Mouse (Mus musculus) frontal cortex, adult 2 months (tissue): Measurements from ENCODE around the gene Meis2. TPM values are rescaled to one million over a fixed set of nuclear protein-coding genes. Genes with fewer than 3 reads are reported as not detected.

ENCODE experiments used
- DNase-seq, 2 experiments: peaks; one replicate each; pipeline ENCODE4 v3.0.0; 2022; ENCODE audit warnings: low spot score in 1 of 2; ENCODE audit errors: extremely low spot score in 1 of 2
- polyA plus RNA-seq: library from polyadenylated mRNA; depleted of rRNA; stranded (reverse); fragments of >200 nt; gene quantifications from 2 replicates; pipeline ENCODE4 v1.2.3, GENCODE M21; 2012

The Meis2 gene
- polyA plus RNA-seq, 1 experiment = 372 TPM

- DNase-seq = no peak
These were observed 12.8 kb downstream of the Meis2 start for GRCm38 (mm10) chr2:116052688-116053421.

GRCm38 (mm10) chr2:116051906-116052614 is 13.6 kb downstream of the Meis2 start:
- DNase-seq = no peak

GRCm38 (mm10) chr2:116049710-116050109 is 15.9 kb downstream of the Meis2 start:
- no peak for DNase-seq

GRCm38 (mm10) chr2:116047365-116047764 is 18.3 kb downstream of the Meis2 start:
- no peak for DNase-seq

GRCm38 (mm10) chr2:116045048-116045447 is 20.6 kb downstream of the Meis2 start:
- no peak for DNase-seq

- no peak for DNase-seq
These were observed 22.5 kb downstream of the Meis2 start for GRCm38 (mm10) chr2:116042934-116043698.

GRCm38 (mm10) chr2:116042447-116042846 is 23.2 kb downstream of the Meis2 start:
- DNase-seq = no peak

- no peak for DNase-seq
These were observed 23.9 kb downstream of the Meis2 start for GRCm38 (mm10) chr2:116041683-116042262.

GRCm38 (mm10) chr2:116035345-116035744 is 30.3 kb downstream of the Meis2 start:
- no peak for DNase-seq

- DNase-seq = no peak
These were observed 37.5 kb downstream of the Meis2 start for GRCm38 (mm10) chr2:116028127-116028526.

GRCm38 (mm10) chr2:116022876-116023275 is 42.8 kb downstream of the Meis2 start:
- DNase-seq = no peak

- DNase-seq = no peak
These were observed 43.7 kb downstream of the Meis2 start for GRCm38 (mm10) chr2:116021931-116022330.

GRCm38 (mm10) chr2:116021046-116021445 is 44.6 kb downstream of the Meis2 start:
- no peak for DNase-seq

- no peak for DNase-seq
These were observed 45.1 kb downstream of the Meis2 start for GRCm38 (mm10) chr2:116020451-116020951.

- no peak for DNase-seq
These were observed 45.7 kb downstream of the Meis2 start for GRCm38 (mm10) chr2:116019959-116020358.

- no peak for DNase-seq
These were observed 46.2 kb downstream of the Meis2 start for GRCm38 (mm10) chr2:116019466-116019794.

- no peak for DNase-seq
These were observed 46.7 kb downstream of the Meis2 start for GRCm38 (mm10) chr2:116018781-116019465.

GRCm38 (mm10) chr2:116015520-116015919 is 50.1 kb downstream of the Meis2 start:
- no peak for DNase-seq

- DNase-seq = no peak
These were observed 55.2 kb downstream of the Meis2 start for GRCm38 (mm10) chr2:116010469-116010868.

- no peak for DNase-seq
These were observed 55.6 kb downstream of the Meis2 start for GRCm38 (mm10) chr2:116010061-116010460.
